Mouse (Mus musculus): Measurements from ENCODE around the gene Mrpl18. TPM values are rescaled to one million over a fixed set of nuclear protein-coding genes. Genes with fewer than 3 reads are reported as not detected.
"Not testable (repeated sequence)": the region's sequence is repeated elsewhere in the genome, so short reads cannot be mapped to it uniquely, and the experiment has no call there.

Mrpl18 gene
- polyA plus RNA-seq, 1 experiment from 2014 or later: 139 TPM

- peak within 1 kb of the TSS; percentile 50 for H3K4me2 ChIP-seq (ENCODE audit: low read depth, low read length)
- peak; percentile 90 for ATAC-seq (ENCODE audit: low read depth)
- H3K9ac ChIP-seq (ENCODE audit: low read length): peak within 1 kb of the TSS; percentile 34; the same call in 1 of the 2 replicates
- no peaks in the 10 kb centered on the region for H3K27me3 ChIP-seq (ENCODE audit: control insufficient read depth, insufficient read depth, low read depth, low read length)
- WGBS: 9% methylated on average over 27 of the region's 27 CpGs
- 0 out of 2 replicates have a peak, but pooled peaks cover 4% of the 10 kb centered on the region for H3K4me1 ChIP-seq (replicated peaks; ENCODE audit: control insufficient read depth, insufficient read depth, low read length)
- no peaks in the 10 kb centered on the region for H3K9me3 ChIP-seq (ENCODE audit: control insufficient read depth, low read length)
- peak within 1 kb of the TSS; percentile 30 for H3K4me3 ChIP-seq (ENCODE audit: low read length)
- no peak within 1 kb of the TSS for H3K27ac ChIP-seq (ENCODE audit: low read length)
- H3K36me3 ChIP-seq (ENCODE audit: control insufficient read depth, insufficient read depth, low read length): peaks cover 3% of the 10 kb centered on the region; the same call in 1 of the 2 replicates
Observed at GRCm38 (mm10) chr17:12940151-12940805, 24.1 kb upstream of the Mrpl18 start, which contains the start of gene Acat3. Gene Acat3, minus strand, starts transcription at chr17:12940600.

- H3K27ac ChIP-seq (ENCODE audit: low read length); H3K36me3 ChIP-seq (ENCODE audit: control insufficient read depth, insufficient read depth, low read length); H3K9me3 ChIP-seq (ENCODE audit: control insufficient read depth, low read length); H3K27me3 ChIP-seq (ENCODE audit: control insufficient read depth, insufficient read depth, low read depth, low read length); H3K4me1 ChIP-seq (replicated peaks; ENCODE audit: control insufficient read depth, insufficient read depth, low read length): not testable (repeated sequence)
- Histone ChIP-seq H3K4me2 (ENCODE audit: low read depth, low read length) (peak overlapping the region; percentile 50), H3K4me3 (ENCODE audit: low read length) (peak overlapping the region; percentile 30), H3K9ac (ENCODE audit: low read length) (peak overlapping the region; percentile 34; the same call in 1 of the 2 replicates)
- WGBS: 25% methylated on average over 2 of the region's 12 CpGs
- ATAC-seq (ENCODE audit: low read depth): peak; percentile 64
Observed at GRCm38 (mm10) chr17:12939377-12940148, 23.4 kb upstream of the Mrpl18 start.

- Histone ChIP-seq H3K9me3 (ENCODE audit: control insufficient read depth, low read length) (no peaks in the 10 kb centered on the region), H3K36me3 (ENCODE audit: control insufficient read depth, insufficient read depth, low read length) (no peaks in the 10 kb centered on the region), H3K27me3 (ENCODE audit: control insufficient read depth, insufficient read depth, low read depth, low read length) (no peaks in the 10 kb centered on the region), H3K4me1 (replicated peaks; ENCODE audit: control insufficient read depth, insufficient read depth, low read length) (0 out of 2 replicates have a peak, but pooled peaks cover 4% of the 10 kb centered on the region), H3K9ac (ENCODE audit: low read length) (no peak overlapping the region), H3K4me2 (ENCODE audit: low read depth, low read length) (no peak overlapping the region), H3K27ac (ENCODE audit: low read length) (no peak overlapping the region), H3K4me3 (ENCODE audit: low read length) (no peak overlapping the region)
- 55% methylated on average over 2 of the region's 2 CpGs for WGBS
- no peak for ATAC-seq (ENCODE audit: low read depth)
Observed at GRCm38 (mm10) chr17:12938077-12938476, 21.9 kb upstream of the Mrpl18 start.

- H3K4me2 ChIP-seq (ENCODE audit: low read depth, low read length): no peak overlapping the region
- H3K27ac ChIP-seq (ENCODE audit: low read length): no peak overlapping the region
- H3K4me3 ChIP-seq (ENCODE audit: low read length): no peak overlapping the region
- WGBS: 60% methylated on average over 2 of the region's 2 CpGs
- no peak for ATAC-seq (ENCODE audit: low read depth)
- no peaks in the 10 kb centered on the region for H3K9me3 ChIP-seq (ENCODE audit: control insufficient read depth, low read length)
- H3K4me1 ChIP-seq (replicated peaks; ENCODE audit: control insufficient read depth, insufficient read depth, low read length): 0 out of 2 replicates have a peak, but pooled peaks cover 4% of the 10 kb centered on the region
- H3K27me3 ChIP-seq (ENCODE audit: control insufficient read depth, insufficient read depth, low read depth, low read length): no peaks in the 10 kb centered on the region
- no peaks in the 10 kb centered on the region for H3K36me3 ChIP-seq (ENCODE audit: control insufficient read depth, insufficient read depth, low read length)
- no peak overlapping the region for H3K9ac ChIP-seq (ENCODE audit: low read length)
Observed at GRCm38 (mm10) chr17:12937412-12937970, 21.3 kb upstream of the Mrpl18 start.

- H3K36me3 ChIP-seq (ENCODE audit: control insufficient read depth, insufficient read depth, low read length): no peaks in the 10 kb centered on the region
- ATAC-seq (ENCODE audit: low read depth): no peak
- H3K27ac ChIP-seq (ENCODE audit: low read length): no peak overlapping the region
- H3K4me2 ChIP-seq (ENCODE audit: low read depth, low read length): no peak overlapping the region
- WGBS: 48% methylated on average over 4 of the region's 4 CpGs
- H3K4me1 ChIP-seq (replicated peaks; ENCODE audit: control insufficient read depth, insufficient read depth, low read length): 0 out of 2 replicates have a peak, but pooled peaks cover 4% of the 10 kb centered on the region
- no peak overlapping the region for H3K4me3 ChIP-seq (ENCODE audit: low read length)
- no peaks in the 10 kb centered on the region for H3K27me3 ChIP-seq (ENCODE audit: control insufficient read depth, insufficient read depth, low read depth, low read length)
- H3K9me3 ChIP-seq (ENCODE audit: control insufficient read depth, low read length): no peaks in the 10 kb centered on the region
- H3K9ac ChIP-seq (ENCODE audit: low read length): no peak overlapping the region
Observed at GRCm38 (mm10) chr17:12935719-12936118, 19.6 kb upstream of the Mrpl18 start.

- not testable (repeated sequence) for ATAC-seq (ENCODE audit: low read depth); H3K4me1 ChIP-seq (replicated peaks; ENCODE audit: control insufficient read depth, insufficient read depth, low read length); H3K9ac ChIP-seq (ENCODE audit: low read length); H3K4me2 ChIP-seq (ENCODE audit: low read depth, low read length); H3K4me3 ChIP-seq (ENCODE audit: low read length); H3K36me3 ChIP-seq (ENCODE audit: control insufficient read depth, insufficient read depth, low read length); H3K27me3 ChIP-seq (ENCODE audit: control insufficient read depth, insufficient read depth, low read depth, low read length); H3K27ac ChIP-seq (ENCODE audit: low read length); H3K9me3 ChIP-seq (ENCODE audit: control insufficient read depth, low read length)
- WGBS: 85% methylated on average over 5 of the region's 5 CpGs
Observed at GRCm38 (mm10) chr17:12931576-12931975, 15.4 kb upstream of the Mrpl18 start.

GRCm38 (mm10) chr17:12925703-12926180 lies 9.6 kb upstream of the Mrpl18 start:
- peaks cover 41% of the 10 kb centered on the region for H3K36me3 ChIP-seq (ENCODE audit: control insufficient read depth, insufficient read depth, low read length)

GRCm38 (mm10) chr17:12925001-12925400 lies 8.9 kb upstream of the Mrpl18 start:
- Histone ChIP-seq H3K4me3 (ENCODE audit: low read length) (no peak overlapping the region), H3K4me1 (replicated peaks; ENCODE audit: control insufficient read depth, insufficient read depth, low read length) (no peaks in the 10 kb centered on the region), H3K4me2 (ENCODE audit: low read depth, low read length) (no peak overlapping the region), H3K27ac (ENCODE audit: low read length) (no peak overlapping the region), H3K36me3 (ENCODE audit: control insufficient read depth, insufficient read depth, low read length) (peaks cover 49% of the 10 kb centered on the region), H3K9me3 (ENCODE audit: control insufficient read depth, low read length) (no peaks in the 10 kb centered on the region), H3K27me3 (ENCODE audit: control insufficient read depth, insufficient read depth, low read depth, low read length) (no peaks in the 10 kb centered on the region), H3K9ac (ENCODE audit: low read length) (no peak overlapping the region)
- ATAC-seq (ENCODE audit: low read depth): no peak; the same call in 1 of the 2 replicates
- 85% methylated on average over 3 of the region's 3 CpGs for WGBS

More at GRCm38 (mm10) chr17:12925703-12926180, 9.6 kb upstream of the Mrpl18 start:
- no peak overlapping the region for H3K27ac ChIP-seq (ENCODE audit: low read length)
- H3K4me3 ChIP-seq (ENCODE audit: low read length): no peak overlapping the region
- WGBS: 87% methylated on average over 8 of the region's 8 CpGs
- H3K9me3 ChIP-seq (ENCODE audit: control insufficient read depth, low read length): no peaks in the 10 kb centered on the region
- no peak overlapping the region for H3K9ac ChIP-seq (ENCODE audit: low read length)
- no peak overlapping the region for H3K4me2 ChIP-seq (ENCODE audit: low read depth, low read length)
- no peak for ATAC-seq (ENCODE audit: low read depth)
- H3K27me3 ChIP-seq (ENCODE audit: control insufficient read depth, insufficient read depth, low read depth, low read length): no peaks in the 10 kb centered on the region
- no peaks in the 10 kb centered on the region for H3K4me1 ChIP-seq (replicated peaks; ENCODE audit: control insufficient read depth, insufficient read depth, low read length)

GRCm38 (mm10) chr17:12921073-12921472 lies 4.9 kb upstream of the Mrpl18 start:
- Histone ChIP-seq H3K4me3 (ENCODE audit: low read length) (no peak overlapping the region), H3K4me1 (replicated peaks; ENCODE audit: control insufficient read depth, insufficient read depth, low read length) (0 out of 2 replicates have a peak, but pooled peaks cover 4% of the 10 kb centered on the region), H3K36me3 (ENCODE audit: control insufficient read depth, insufficient read depth, low read length) (peaks cover 54% of the 10 kb centered on the region), H3K27me3 (ENCODE audit: control insufficient read depth, insufficient read depth, low read depth, low read length) (no peaks in the 10 kb centered on the region), H3K27ac (ENCODE audit: low read length) (no peak overlapping the region), H3K4me2 (ENCODE audit: low read depth, low read length) (no peak overlapping the region), H3K9ac (ENCODE audit: low read length) (no peak overlapping the region), H3K9me3 (ENCODE audit: control insufficient read depth, low read length) (no peaks in the 10 kb centered on the region)
- WGBS: 97% methylated on average over 1 of the region's 1 CpGs
- ATAC-seq (ENCODE audit: low read depth): no peak
